Mouse (Mus musculus): ENCODE data around the gene Zfp101.
A peak's percentile ranks its signal among the peaks of the same experiment; 100 is the strongest.

Zfp101 gene

DNA sequence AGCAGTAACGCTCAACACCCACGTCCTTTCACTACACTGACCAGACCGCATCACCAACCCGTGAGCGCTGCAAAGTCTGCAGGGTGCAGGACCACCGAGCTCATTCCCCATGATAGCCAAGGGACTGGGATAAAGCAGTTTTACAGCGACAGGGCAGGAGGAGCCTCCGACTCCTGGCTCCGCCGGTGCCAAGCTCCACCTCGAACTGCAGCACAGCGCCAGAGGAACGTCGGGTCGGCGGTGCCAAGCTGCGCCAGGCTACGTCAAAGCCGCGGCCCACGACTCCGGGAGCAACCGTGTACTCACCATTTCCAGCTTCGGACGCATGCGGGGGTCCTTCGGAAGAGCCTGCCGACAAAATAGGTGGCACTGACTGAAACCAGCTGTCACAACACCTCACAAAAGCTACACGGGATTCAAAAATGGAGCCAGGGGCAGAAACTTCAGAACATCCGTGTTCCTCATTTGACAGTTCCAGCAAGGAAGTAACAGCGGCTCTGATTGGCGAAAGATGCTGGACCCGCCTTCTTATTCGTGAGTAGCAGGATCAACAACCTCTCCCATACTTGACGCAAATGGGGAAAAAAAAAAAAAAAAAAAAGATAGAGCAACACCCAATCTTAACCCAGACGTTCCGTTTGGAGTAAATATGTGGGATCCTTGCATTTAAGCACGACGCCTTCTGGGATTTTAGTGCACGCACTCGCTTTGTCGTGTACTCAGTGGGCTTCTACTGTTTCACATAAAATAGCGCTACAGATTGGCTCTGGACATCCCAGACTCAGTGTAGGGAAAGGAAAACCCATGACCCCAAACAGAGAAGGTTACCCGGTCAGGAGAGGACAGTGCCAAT is at the start of gene Zfp101:
Gene Zfp101 (minus strand): TSS at position 460 of the 853 bp plus-strand sequence.
- DNase-seq (ENCODE audit: low spot score): peak; percentile 96

DNA sequence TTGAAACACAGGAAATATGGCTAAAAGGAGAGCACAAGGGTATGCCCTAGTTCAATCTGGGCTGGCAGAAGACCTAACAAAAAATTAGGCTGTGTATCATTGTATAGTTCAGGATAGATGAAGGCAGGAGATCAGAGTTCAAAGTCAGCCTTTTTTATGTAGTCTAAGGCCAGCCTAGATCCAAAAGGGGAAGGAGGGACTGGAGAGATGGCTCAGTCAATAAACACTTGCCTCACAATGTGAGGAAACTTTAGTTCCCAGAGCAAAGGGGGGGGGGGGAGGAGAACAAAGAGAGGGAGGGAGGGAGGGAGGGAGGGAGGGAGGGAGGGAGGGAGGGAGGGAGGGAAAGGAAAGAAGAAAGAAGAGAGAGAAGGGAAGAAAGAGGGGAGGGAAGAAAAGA is 46.7 kb upstream of the Zfp101 start:
- no peak for DNase-seq (ENCODE audit: low spot score)

DNA sequence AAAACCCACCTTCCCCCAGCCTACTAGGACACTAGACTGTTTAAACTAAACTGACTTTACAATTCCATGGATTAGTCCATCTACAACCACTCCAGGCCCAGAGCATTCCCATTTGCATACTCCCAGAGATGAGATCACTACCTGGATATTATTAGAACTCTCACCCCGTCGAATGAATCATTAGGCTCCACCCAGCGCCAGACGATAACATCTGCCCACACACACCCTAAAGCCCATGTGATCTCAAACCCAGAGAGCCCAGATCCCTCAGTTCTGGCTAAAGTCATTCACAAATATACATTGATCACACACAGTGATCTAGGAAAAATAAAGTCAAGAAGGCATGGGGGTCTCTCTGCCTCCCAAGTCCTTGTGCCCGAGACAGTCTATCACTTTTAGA is 45.5 kb upstream of the Zfp101 start:
- DNase-seq (ENCODE audit: low spot score): peak; percentile 36

DNA sequence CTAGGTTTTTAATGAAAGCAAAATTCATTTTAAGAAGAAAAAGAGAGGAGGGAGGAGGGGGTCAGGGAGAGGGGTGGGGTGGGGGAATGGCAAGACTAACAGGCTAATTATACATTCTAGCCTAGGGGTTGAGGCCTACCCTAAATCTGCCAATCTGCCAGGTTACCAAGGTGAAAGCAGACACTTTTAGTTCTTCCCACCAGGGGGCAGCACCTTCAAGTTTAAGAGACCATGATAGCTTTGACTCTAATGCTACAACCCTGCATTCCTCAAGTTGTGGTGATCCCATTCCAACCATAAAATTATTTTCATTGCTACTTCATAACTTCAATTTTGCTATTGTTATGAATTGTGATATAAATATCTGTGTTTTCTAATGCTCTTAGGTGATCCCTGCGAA is 44.7 kb upstream of the Zfp101 start:
- peak; percentile 80 for DNase-seq (ENCODE audit: low spot score)

DNA sequence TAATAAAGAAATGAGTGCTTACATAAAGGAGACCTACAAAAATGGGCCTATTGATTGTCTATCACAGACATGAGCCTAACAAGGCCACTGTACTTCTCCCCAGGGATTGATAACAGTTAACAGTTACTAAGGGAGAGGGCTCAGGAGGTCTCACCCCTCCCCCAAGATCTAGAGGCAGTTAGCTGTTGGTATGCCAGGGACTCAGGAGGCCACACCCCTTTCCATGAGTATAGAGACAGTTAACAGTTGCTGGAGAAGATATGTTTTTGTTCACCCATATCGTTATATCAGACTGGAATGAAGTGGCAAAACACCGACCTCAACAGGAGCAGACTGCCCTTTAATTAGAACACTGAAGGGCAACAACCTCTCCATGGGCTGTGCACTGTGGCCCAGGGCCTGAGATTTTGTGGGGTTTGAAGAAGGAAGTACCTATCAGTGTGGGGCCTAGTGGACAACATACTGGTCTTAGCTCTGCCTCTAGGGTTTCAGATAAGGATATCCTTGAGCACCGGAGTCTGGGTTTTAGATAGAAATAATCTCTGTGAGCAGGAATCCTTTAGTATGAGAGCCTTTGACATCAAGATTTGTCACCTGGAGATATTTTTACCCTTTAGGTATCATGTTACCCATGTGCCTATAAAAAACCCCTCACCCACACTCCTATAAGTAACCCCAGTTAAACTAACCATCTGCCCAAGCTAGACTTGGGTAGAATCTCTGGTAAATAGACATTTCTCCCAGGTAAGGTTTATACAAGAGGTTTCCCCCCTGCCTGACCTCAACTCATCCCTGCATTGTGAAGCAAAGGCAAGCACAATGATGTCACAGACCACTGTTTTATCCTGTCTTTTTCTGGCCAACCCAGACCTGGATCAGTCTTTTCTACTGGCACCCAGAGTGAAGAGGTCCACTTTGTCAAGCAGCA is 37.8 kb upstream of the Zfp101 start, which contains the start of gene Actl9:
Gene Actl9 (plus strand): TSS at position 878 of the 928 bp plus-strand sequence.
- no peak for DNase-seq (ENCODE audit: low spot score)

DNA sequence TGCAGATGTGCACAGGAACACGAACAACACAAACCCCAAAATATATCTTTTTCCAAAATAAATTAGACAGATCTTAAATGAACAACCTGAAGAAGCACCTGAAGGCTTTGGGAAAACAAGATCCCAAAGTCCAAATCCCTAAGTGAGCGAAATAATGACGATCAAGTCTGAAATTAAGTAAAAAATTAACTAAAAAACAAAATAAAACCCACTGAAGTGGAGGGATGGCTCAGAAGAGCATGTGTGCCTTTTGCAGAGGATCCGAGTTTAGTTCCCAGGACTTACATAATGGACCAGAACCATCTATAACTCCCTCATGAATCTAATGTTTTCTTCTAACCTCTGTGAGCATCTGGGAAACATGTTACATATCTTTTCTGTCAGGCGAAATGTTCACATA is 2.2 kb downstream of the Zfp101 start:
- DNase-seq (ENCODE audit: low spot score): no peak

DNA sequence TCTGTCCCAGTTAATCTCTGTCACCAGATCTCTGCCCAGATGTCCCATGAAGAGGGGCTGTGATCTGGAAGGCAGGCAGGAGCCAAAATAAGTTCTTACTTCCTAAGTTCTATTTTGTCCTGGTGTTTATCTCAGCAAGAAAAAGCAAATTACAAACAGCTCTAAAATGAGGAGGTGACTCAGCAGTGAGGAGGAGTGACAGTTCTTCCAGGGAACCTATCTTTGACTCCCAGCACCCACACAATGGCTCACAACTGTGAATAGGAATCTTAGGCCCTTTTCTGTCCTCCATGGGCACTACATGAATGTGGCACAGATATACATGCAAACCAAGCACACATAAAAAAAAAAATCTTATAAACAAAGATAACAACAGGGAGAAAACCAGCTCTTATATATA is 8.7 kb downstream of the Zfp101 start:
- no peak for DNase-seq (ENCODE audit: low spot score)

DNA sequence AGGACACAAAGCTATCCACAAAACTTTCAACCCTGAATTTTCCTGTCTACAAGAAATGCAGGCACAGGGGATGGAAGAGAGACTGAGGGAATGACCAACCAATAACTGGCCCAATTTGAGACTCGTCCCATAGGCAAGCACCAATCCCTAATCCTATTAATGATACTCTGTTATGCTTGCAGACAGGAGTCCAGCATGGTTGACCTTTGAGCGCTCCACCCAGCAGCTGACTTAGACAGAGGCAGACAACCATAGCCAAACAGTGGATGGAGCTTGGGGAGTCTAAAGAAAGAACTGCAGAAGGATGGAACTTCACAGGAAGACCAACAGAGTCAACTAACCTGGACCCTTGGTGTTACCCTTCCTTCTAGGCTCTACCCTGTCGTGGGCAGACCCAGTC is 21.6 kb downstream of the Zfp101 start:
- no peak for DNase-seq (ENCODE audit: low spot score)

DNA sequence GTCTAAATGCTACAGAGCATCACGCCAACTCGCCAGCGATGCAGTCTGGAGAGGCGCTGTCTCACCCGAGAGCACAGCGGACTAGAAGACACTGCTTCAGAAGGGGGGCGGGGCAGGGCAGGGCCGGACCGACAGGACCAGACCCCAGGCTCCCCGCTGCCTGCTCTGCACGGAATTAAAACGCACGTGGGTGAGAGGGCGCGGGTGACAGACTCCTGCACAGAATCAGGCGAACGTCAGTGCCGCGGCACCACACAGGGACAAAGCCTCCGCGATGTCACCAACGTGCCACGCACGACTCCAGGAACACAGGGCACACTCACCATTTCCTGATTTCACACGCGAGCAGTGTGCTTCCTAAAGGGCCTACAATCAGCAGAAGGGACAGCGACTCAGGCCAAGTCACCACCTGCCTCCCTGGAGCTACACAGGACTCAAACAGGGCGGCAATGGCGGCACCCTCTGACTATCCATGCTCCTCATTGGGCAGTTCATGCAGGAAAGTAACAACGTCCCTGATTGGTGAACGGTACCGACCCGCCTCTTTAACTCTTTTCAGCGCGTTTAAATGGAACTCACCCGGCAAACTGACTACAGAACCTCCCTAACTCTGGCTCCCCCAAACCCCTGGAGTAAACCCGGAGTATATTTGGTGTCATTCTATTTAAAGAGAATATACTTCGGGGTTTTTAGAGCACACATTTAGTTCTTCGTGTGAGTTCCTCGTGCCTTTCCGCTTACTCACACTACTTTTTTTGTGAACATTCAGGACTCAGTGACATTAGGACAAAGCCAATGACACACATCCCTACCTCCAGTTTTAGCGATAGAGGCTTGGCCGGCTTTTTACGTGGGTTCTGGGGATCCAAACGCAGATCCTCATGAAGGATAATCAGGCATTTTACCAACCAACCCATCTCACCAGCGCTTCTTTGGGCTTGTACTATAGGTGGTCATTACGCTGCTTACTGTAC is 35.7 kb downstream of the Zfp101 start, which contains the start of gene Zfp81:
Gene Zfp81 (minus strand): TSS at position 468 of the 974 bp plus-strand sequence.
- DNase-seq (ENCODE audit: low spot score): peak; percentile 95

DNA sequence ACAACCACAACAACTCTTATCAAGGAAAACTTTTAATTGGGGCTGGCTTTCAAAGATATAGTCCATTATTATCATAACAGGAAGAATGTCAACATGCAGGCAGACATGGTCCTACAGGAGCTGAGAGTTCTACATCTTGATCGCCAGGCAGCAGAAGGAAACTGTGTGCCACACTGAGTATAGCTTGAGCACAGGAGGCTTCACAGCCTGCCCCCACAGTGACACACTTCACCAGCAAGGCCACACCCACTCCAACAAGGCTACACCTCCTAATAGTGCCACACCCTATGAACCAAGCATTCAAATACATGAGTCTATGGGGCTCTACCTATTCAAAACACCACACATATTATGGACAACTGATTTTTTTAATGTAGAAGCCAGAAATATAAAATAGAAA is 41.5 kb downstream of the Zfp101 start:
- no peak for DNase-seq (ENCODE audit: low spot score)
